Mouse (Mus musculus) neutrophil, adult 59 days (primary cell): ENCODE measurements around the gene Snx6. TPM values are rescaled to one million over a fixed set of nuclear protein-coding genes. Genes with fewer than 3 reads are reported as not detected.

Source experiments
- total RNA-seq, 2 experiments: library from RNA; stranded (reverse); gene quantifications; 1 replicate in 1 of 2; 2 replicates in 1 of 2; pipeline ENCODE4 v1.2.4; 2023

Snx6 gene
- 10 to 100 TPM; 57.5 to 67.7 TPM for total RNA-seq

DNA sequence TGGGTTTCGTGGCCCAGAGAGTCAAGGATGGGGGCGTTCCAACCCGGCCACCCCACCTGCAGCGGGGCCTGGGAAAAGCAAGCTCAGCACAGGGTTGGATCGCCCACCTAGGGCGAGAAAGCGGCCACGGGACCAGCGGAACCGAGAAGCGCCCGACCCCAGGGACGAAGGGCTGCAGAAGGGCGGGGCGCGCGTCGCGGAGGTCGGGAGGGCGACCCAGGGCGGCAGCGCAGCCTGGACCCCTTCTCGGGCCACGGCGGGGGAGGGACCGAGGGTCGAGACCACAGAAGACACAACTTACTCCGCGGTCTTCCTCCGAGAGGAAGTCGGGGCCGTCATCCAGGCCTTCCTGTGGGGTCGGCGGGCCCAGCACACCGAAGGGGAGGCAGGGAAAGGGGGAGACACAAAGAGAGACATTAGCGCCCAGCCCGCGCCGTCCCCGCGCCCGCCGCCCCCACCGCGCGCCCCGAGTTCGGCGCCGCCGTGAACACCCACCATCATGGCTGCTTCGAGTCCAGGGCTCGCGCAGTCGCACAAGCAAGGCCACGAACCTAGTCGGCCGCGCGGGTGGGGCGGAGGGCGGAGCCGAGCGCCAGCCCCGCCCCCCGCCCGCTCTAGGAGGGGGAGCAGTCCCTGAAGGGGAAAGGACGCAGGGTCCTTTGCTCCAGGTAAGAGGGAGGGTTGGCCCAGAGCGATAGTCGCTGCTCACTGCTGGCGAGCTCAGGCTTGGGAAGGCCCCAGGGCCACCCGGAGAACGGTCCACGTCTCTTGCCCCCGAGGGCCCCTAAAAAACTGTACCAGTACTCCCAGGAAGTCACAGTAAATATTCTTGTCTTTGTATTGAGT lies at the start of gene Snx6:
Snx6 (minus strand) TSS at position 551 of the 846 bp plus-strand sequence.

Other genes starting within 250 kb of the Snx6 start
- 10 to 100 TPM; 28.2 to 35.9 TPM for gene Sptssa, start 139.1 kb downstream of the Snx6 start, total RNA-seq
- 10 to 100 TPM; 29.8 to 32.2 TPM for gene Eapp, start 99.8 kb downstream of the Snx6 start, total RNA-seq
- 10 to 100 TPM; 19.7 to 27.1 TPM for gene Cfl2, start 67.2 kb upstream of the Snx6 start, total RNA-seq
- gene Gm20403, start 190.8 kb upstream of the Snx6 start, total RNA-seq = not detected
- gene Baz1a, start 218.6 kb upstream of the Snx6 start, total RNA-seq = 100 to 1,000 TPM; 143 to 159 TPM